Mouse (Mus musculus) cortical plate, adult 2 months (tissue): ENCODE data around the gene Slc22a20. TPM values are rescaled to one million over a fixed set of nuclear protein-coding genes. Genes with fewer than 3 reads are reported as not detected.

Source experiments
- H3K27ac ChIP-seq: fragments of 200-500 bp; 2 replicates; pipeline ENCODE4 v1.5.1; 2012; ENCODE audit warnings: low read length, control low read depth, inconsistent platforms; ENCODE audit not compliant: insufficient read depth
- H3K4me1 ChIP-seq: fragments of 200-500 bp; 2 replicates; pipeline ENCODE4 v1.6.1; 2011; ENCODE audit warnings: low read length; ENCODE audit not compliant: control insufficient read depth, insufficient read depth
- H3K4me3 ChIP-seq: fragments of 200-500 bp; 2 replicates; pipeline ENCODE4 v1.5.1; 2011; ENCODE audit warnings: mild to moderate bottlenecking, low read length, control low read depth; ENCODE audit not compliant: insufficient read depth
- CTCF ChIP-seq: fragments of 200-500 bp; IDR thresholded peaks from 2 replicates; pipeline ENCODE4 v1.5.1; 2011; ENCODE audit warnings: mild to moderate bottlenecking, control low read depth, low read length; ENCODE audit not compliant: insufficient read depth; ENCODE audit errors: extremely low read depth
- POLR2A ChIP-seq: fragments of 200-500 bp; IDR thresholded peaks from 2 replicates; pipeline ENCODE4 v1.6.1; 2011; ENCODE audit warnings: mild to moderate bottlenecking, low read length, control low read depth; ENCODE audit not compliant: insufficient read depth; ENCODE audit errors: extremely low read depth
- polyA plus RNA-seq: library from polyadenylated mRNA; depleted of rRNA; stranded (reverse); fragments of >200 nt; gene quantifications from 2 replicates; pipeline ENCODE4 v1.2.3, GENCODE M21; 2012

Gene Slc22a20
- polyA plus RNA-seq, 1 experiment = not detected

GRCm38 (mm10) chr19:5990921-5991320 lies 5.0 kb upstream of the Slc22a20 start:
- TF ChIP-seq POLR2A (no peak), CTCF (no peak)
- H3K27ac ChIP-seq = no peak overlapping the region
- no peak overlapping the region for H3K4me3 ChIP-seq
- H3K4me1 ChIP-seq = no peaks in the 10 kb centered on the region

GRCm38 (mm10) chr19:5990033-5990432 lies 4.1 kb upstream of the Slc22a20 start:
- Histone ChIP-seq H3K4me3 (no peak overlapping the region), H3K27ac (no peak overlapping the region), H3K4me1 (no peaks in the 10 kb centered on the region)
- no peak for TF ChIP-seq CTCF
- TF ChIP-seq POLR2A = no peak

GRCm38 (mm10) chr19:5989585-5989984 lies 3.6 kb upstream of the Slc22a20 start:
- TF ChIP-seq CTCF = no peak
- Histone ChIP-seq H3K4me3 (no peak overlapping the region), H3K27ac (no peak overlapping the region), H3K4me1 (no peaks in the 10 kb centered on the region)

- no peaks in the 10 kb centered on the region for H3K4me1 ChIP-seq
- H3K4me3 ChIP-seq = no peak overlapping the region
- no peak overlapping the region for H3K27ac ChIP-seq
- TF ChIP-seq POLR2A (no peak), CTCF (no peak)
Observed at GRCm38 (mm10) chr19:5988815-5989452, 3.0 kb upstream of the Slc22a20 start.

GRCm38 (mm10) chr19:5988027-5988814 lies 2.3 kb upstream of the Slc22a20 start:
- Histone ChIP-seq H3K4me3 (no peak overlapping the region), H3K4me1 (no peaks in the 10 kb centered on the region), H3K27ac (no peak overlapping the region)
- TF ChIP-seq POLR2A = no peak
- TF ChIP-seq CTCF = no peak

- no peak overlapping the region for H3K4me3 ChIP-seq
- TF ChIP-seq CTCF (no peak), POLR2A (no peak)
- H3K27ac ChIP-seq = no peak overlapping the region
- H3K4me1 ChIP-seq = no peaks in the 10 kb centered on the region
Observed at GRCm38 (mm10) chr19:5980477-5980876, 5.5 kb downstream of the Slc22a20 start.

- Histone ChIP-seq H3K4me1 (no peaks in the 10 kb centered on the region), H3K4me3 (no peak overlapping the region), H3K27ac (no peak overlapping the region)
- TF ChIP-seq CTCF = no peak
- no peak for TF ChIP-seq POLR2A
Observed at GRCm38 (mm10) chr19:5977717-5978116, 8.2 kb downstream of the Slc22a20 start.

- no peak overlapping the region for H3K4me3 ChIP-seq
- H3K4me1 ChIP-seq = no peaks in the 10 kb centered on the region
- no peak for TF ChIP-seq POLR2A
- TF ChIP-seq CTCF = no peak
- H3K27ac ChIP-seq = no peak overlapping the region
Observed at GRCm38 (mm10) chr19:5975676-5976075, 10.3 kb downstream of the Slc22a20 start.

- H3K4me3 ChIP-seq = no peak overlapping the region
- no peak for TF ChIP-seq CTCF
- no peak for TF ChIP-seq POLR2A
- H3K4me1 ChIP-seq = no peaks in the 10 kb centered on the region
- H3K27ac ChIP-seq = no peak overlapping the region
Observed at GRCm38 (mm10) chr19:5975112-5975511, 10.8 kb downstream of the Slc22a20 start.

- Histone ChIP-seq H3K27ac (no peak overlapping the region), H3K4me1 (no peaks in the 10 kb centered on the region), H3K4me3 (no peak overlapping the region)
- TF ChIP-seq CTCF (no peak), POLR2A (no peak)
Observed at GRCm38 (mm10) chr19:5967664-5968063, 18.3 kb downstream of the Slc22a20 start.

GRCm38 (mm10) chr19:5966786-5967185 lies 19.2 kb downstream of the Slc22a20 start:
- H3K4me1 ChIP-seq = no peaks in the 10 kb centered on the region
- TF ChIP-seq CTCF = no peak
- no peak for TF ChIP-seq POLR2A
- H3K27ac ChIP-seq = no peak overlapping the region
- H3K4me3 ChIP-seq = no peak overlapping the region
